Mouse (Mus musculus) ovary, adult 2 months (tissue): ENCODE results near the gene Galnt3. TPM values are rescaled to one million over a fixed set of nuclear protein-coding genes. Genes with fewer than 3 reads are reported as not detected.

ENCODE experiments used
- polyA plus RNA-seq: library from polyadenylated mRNA; depleted of rRNA; stranded (reverse); fragments of >200 nt; gene quantifications from 2 replicates; pipeline ENCODE4 v1.2.3, GENCODE M21; 2012; rRNA removed

Gene Galnt3
- 2.0 and 2.7 TPM in 2 replicates for polyA plus RNA-seq

GRCm38 (mm10) chr2:66124591-66125271 lies at the start of gene Galnt3:
Galnt3 (minus strand) TSS chr2:66124994.

Other genes starting within 250 kb of the Galnt3 start
- gene Ttc21b, start 131.6 kb upstream of the Galnt3 start, polyA plus RNA-seq, result 3.6 and 4.0 TPM in 2 replicates